Mouse (Mus musculus) heart, adult 2 months (tissue): Measurements from ENCODE around the gene Ppp1r21.

Source experiments
- CTCF ChIP-seq: fragments of 200-600 bp; IDR thresholded peaks from 2 replicates; pipeline ENCODE4 v1.8.1; 2022; ENCODE audit warnings: antibody characterized with exemption, mild to moderate bottlenecking, moderate library complexity
- POLR2A ChIP-seq: fragments of 200-500 bp; IDR thresholded peaks from 2 replicates; pipeline ENCODE4 v1.6.1; 2011; ENCODE audit warnings: mild to moderate bottlenecking, low read depth, low read length, control low read depth; ENCODE audit not compliant: insufficient read depth

- TF ChIP-seq CTCF = no peak
- TF ChIP-seq POLR2A = no peak
Measured at GRCm38 (mm10) chr17:88624386-88624785, 94.5 kb downstream of the Ppp1r21 start.
